Mouse (Mus musculus) cerebellum, adult 9-11 months (tissue): Measurements from ENCODE around the gene Sptbn1.

ENCODE experiments used
- DNase-seq: peaks from one replicate; pipeline ENCODE4 v3.0.0; 2022

Gene Sptbn1

GRCm38 (mm10) chr11:30113631-30114030 is 154.3 kb downstream of the Sptbn1 start:
- no peak for DNase-seq

- DNase-seq = peak; percentile 23
Measured at GRCm38 (mm10) chr11:30110634-30111033, 157.3 kb downstream of the Sptbn1 start.

- DNase-seq = no peak
Measured at GRCm38 (mm10) chr11:30104177-30104576, 163.8 kb downstream of the Sptbn1 start.

GRCm38 (mm10) chr11:30102594-30102993 is 165.4 kb downstream of the Sptbn1 start:
- DNase-seq = no peak

- DNase-seq = no peak
Measured at GRCm38 (mm10) chr11:30101796-30102195, 166.2 kb downstream of the Sptbn1 start.

GRCm38 (mm10) chr11:30101162-30101561 is 166.8 kb downstream of the Sptbn1 start:
- DNase-seq = no peak

GRCm38 (mm10) chr11:30099916-30100315 is 168.1 kb downstream of the Sptbn1 start:
- no peak for DNase-seq

GRCm38 (mm10) chr11:30095212-30095773 is 172.7 kb downstream of the Sptbn1 start:
- no peak for DNase-seq

GRCm38 (mm10) chr11:30091892-30092291 is 176.1 kb downstream of the Sptbn1 start:
- peak; percentile 30 for DNase-seq

- DNase-seq = no peak
Measured at GRCm38 (mm10) chr11:30085114-30085513, 182.9 kb downstream of the Sptbn1 start.

- no peak for DNase-seq
Measured at GRCm38 (mm10) chr11:30057299-30057698, 210.7 kb downstream of the Sptbn1 start.
